Mouse (Mus musculus): ENCODE results near the gene Mtr.

- TF ChIP-seq CTCF (IDR thresholded peaks at IDR 0.05; ENCODE audit: low read depth, low read length) = no peak
- no peak for TF ChIP-seq POLR2A (IDR thresholded peaks at IDR 0.05; ENCODE audit: borderline replicate concordance, low read depth, low read length)
These were observed 92.4 kb downstream of the Mtr start for GRCm38 (mm10) chr13:12165461-12166058.
